Mouse (Mus musculus) stomach, postnatal 0 days (tissue): Measurements from ENCODE around the gene Acta1.

Experiments used
- CTCF ChIP-seq: IDR thresholded peaks from 2 replicates; pipeline ENCODE4 v1.5.1; 2016; ENCODE audit warnings: antibody characterized with exemption, low read depth, mild to moderate bottlenecking, moderate library complexity
- EP300 ChIP-seq: optimal IDR thresholded peaks from 2 replicates; pipeline ENCODE3; 2016; ENCODE audit warnings: antibody characterized with exemption

GRCm38 (mm10) chr8:123882412-123882811, 12.1 kb downstream of the Acta1 start:
- TF ChIP-seq CTCF (no peak), EP300 (no peak)
